Mouse (Mus musculus) ES-Bruce4 (cell line): ENCODE results near the gene Cd47.

Source experiments
- CTCF ChIP-seq: IDR thresholded peaks from one replicate; pipeline ENCODE4 v1.8.1; 2011; ENCODE audit warnings: low read depth, low read length
- EP300 ChIP-seq: IDR thresholded peaks from 2 replicates; pipeline ENCODE4 v1.6.1; 2011; ENCODE audit warnings: low read depth, low read length; ENCODE audit not compliant: insufficient read depth
- POLR2A ChIP-seq: IDR thresholded peaks from one replicate; pipeline ENCODE4 v1.8.1; 2011; ENCODE audit warnings: low read length; ENCODE audit not compliant: insufficient read depth

GRCm38 (mm10) chr16:49832339-49832738, 32.0 kb downstream of the Cd47 start:
- TF ChIP-seq POLR2A (no peak), EP300 (no peak), CTCF (no peak)
